Mouse (Mus musculus): ENCODE data around the gene Speer4d.
"Not testable (repeated sequence)": the region's sequence is repeated elsewhere in the genome, so short reads cannot be mapped to it uniquely, and the experiment has no call there.

The Speer4d gene

DNA sequence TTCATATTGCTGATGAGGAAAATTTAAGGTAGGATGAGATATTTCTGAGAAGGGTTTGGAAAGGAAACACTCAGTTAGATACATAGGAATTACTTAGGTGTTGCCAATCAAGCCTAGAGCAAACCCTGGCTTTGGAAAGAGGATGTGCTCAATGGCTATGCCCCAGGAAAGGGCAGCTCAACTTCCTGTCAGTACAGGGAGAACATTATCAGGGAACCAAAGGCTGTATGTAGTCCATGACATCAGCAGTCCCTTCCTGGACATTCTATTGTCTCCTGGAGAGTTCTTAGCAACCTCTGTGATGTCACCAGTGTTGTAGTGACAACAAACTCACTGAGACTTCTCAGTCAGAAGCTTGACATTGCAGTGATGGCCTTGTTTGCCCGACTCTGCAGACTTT, at the start of gene Speer4d:
Gene Speer4d, plus strand, starts transcription at position 301 of the 400 bp plus-strand sequence.
- DNase-seq (ENCODE audit: low read depth) = not testable (repeated sequence)

DNA sequence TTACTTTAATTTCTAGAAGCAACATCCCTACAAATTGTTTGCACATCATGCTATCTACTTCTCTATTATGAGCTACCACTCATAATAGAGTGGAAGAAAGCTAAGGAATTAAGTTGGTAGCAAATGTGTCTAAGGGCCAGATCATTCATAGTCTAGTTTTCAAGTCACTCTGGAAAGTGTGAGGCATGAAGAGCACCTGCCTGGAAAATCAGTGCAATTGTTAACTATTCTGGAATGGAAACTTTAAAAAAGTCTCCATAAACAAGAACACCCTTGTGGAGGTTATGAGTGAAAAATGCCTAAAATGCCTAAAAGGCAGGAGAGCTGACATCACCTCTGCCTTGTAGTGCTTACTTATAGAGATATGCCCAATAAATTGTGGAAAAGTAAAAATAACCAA, 45.1 kb upstream of the Speer4d start:
- DNase-seq (ENCODE audit: low read depth) = not testable (repeated sequence)

- not testable (repeated sequence) for DNase-seq (ENCODE audit: low read depth)
Observed at GRCm38 (mm10) chr5:15577033-15577432, 41.8 kb upstream of the Speer4d start, which contains the start of gene Gm21083. Gene Gm21083, plus strand, starts transcription at chr5:15577333.

- not testable (repeated sequence) for DNase-seq (ENCODE audit: low read depth)
Observed at GRCm38 (mm10) chr5:15586351-15586750, 32.5 kb upstream of the Speer4d start.

GRCm38 (mm10) chr5:15588291-15588690, 30.6 kb upstream of the Speer4d start:
- not testable (repeated sequence) for DNase-seq (ENCODE audit: low read depth)

DNA sequence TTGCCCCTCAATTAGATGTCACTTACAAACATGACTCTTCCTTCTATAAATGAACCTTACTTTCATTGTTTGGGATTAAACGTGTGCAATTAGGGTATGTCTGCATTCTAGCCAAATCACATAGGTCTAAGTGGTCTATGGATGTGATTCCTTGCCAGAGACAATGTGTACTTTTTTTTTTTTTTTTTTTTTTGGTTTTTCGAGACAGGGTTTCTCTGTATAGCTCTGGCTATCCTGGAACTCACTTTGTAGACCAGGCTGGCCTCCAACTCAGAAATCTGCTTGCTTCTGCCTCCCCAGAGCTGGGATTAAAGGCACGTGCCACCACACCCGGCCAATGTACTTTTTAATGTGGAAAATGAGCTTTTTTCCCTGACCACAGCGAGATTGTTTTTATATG, 28.2 kb upstream of the Speer4d start:
- DNase-seq (ENCODE audit: low read depth) = not testable (repeated sequence)

DNA sequence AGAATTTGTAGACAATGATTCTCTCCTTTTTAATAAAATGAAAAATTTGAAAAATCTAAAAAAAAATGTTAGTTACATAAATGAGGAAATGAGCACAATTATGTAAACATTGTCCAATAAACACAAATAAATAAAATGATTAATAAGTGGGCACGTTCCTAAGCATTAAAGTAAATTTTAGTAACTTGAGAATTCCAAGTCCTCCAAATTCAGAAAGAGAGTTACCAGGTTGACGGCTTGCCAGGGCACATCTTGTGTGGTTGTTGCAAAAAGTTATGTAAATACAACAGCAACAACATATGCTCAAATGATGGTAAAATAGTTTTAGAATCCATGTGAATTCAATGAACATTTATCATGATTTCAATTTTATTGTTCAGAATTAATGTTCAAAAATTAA, 27.3 kb upstream of the Speer4d start:
- DNase-seq (ENCODE audit: low read depth) = not testable (repeated sequence)

DNA sequence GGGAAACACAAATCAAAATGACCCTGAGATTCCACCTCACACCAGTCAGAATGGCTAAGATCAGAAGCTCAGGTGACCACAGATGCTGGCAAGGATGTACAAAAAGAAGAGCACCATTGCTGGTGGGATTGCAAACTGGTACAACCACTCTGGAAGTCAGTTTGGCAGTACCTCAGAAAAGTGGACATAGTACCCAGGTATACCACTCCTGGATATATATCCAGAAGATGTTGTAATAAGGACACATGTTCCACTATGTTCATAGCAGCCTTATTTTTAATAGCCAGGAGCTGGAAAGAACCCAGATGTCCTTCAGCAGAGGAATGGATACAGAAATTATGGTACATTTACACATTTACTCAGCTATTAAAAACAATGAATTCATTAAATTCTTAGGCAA, 20.0 kb upstream of the Speer4d start:
- not testable (repeated sequence) for DNase-seq (ENCODE audit: low read depth)

GRCm38 (mm10) chr5:15600342-15600741, 18.5 kb upstream of the Speer4d start:
- not testable (repeated sequence) for DNase-seq (ENCODE audit: low read depth)

DNA sequence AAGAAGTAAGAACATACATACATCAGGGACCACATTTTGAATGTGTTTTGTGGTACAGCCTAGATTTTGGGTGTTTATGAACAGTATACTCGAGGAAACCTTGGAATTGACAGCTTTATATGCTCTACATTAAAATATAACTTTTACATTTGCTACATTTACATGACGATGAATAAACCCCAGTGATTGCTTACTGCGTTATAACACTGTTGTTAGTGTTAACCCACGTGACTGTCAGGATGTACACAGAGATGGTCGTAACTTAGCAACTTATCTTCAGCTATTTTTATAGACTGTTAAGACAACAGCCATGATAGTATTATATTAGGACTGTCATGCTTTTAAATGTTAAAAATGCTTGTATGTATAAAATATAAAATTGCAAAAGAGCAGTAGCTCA, 17.4 kb upstream of the Speer4d start:
- not testable (repeated sequence) for DNase-seq (ENCODE audit: low read depth)

- not testable (repeated sequence) for DNase-seq (ENCODE audit: low read depth)
Observed at GRCm38 (mm10) chr5:15601960-15602359, 16.9 kb upstream of the Speer4d start.

GRCm38 (mm10) chr5:15602424-15602947, 16.4 kb upstream of the Speer4d start:
- DNase-seq (ENCODE audit: low read depth) = not testable (repeated sequence)

DNA sequence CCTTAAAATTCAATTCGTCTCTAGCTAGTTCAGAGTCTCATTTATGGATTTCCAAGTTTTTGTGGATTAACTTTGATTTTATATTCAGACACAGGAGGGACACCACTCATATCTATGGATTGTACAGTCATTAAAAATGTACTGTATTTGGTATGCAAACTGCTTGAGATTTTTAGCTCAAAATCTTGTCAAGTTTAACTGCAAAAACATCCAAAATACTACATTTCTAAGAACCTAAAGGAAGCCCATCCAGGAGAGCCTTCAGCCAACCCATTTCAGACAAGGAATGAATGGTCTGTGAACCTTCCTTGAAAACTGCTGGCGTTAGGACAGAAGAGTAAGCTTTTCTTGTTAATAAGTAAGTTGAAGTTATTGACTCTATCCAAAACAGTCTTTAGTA, 15.9 kb upstream of the Speer4d start:
- not testable (repeated sequence) for DNase-seq (ENCODE audit: low read depth)

DNA sequence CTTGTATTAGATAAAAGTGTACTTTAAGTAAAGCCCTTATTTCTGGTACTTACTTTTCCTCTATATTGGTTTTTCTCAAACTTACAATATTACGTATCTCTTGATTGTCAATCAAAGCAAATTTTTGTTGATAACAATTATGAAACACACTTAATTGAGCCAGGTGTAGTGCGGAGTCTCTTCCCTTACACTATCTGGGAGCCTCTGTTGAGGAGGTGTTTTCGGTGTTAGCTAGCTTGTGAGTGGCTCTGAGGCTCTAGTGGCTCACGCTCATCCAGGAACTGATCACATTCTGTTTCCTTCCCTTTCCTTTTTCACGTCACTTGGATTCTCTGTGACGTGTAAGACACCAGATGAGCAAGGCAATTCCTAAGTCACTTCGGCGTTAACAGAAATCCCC, 15.3 kb upstream of the Speer4d start:
- DNase-seq (ENCODE audit: low read depth) = not testable (repeated sequence)

DNA sequence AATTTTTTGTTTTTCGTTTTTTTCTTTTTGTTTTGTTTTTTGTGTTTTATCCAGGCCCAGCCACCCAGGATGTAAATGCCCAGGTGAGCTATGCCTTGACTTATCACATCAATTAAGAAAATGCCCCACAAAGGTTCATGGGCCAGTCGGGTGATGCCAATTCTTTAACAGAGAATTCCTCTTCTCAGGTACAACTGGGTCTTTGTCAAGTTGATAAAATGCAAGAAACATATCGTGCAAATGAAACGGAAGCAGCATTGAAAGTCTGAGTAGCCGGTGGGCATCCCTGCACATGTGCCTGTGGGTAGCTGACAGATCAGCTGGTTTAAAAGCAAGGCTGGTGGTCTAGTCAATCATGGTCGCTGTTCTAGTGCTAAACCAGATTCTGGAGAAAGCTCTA, 12.2 kb upstream of the Speer4d start:
- not testable (repeated sequence) for DNase-seq (ENCODE audit: low read depth)

GRCm38 (mm10) chr5:15610695-15611094, 8.2 kb upstream of the Speer4d start:
- DNase-seq (ENCODE audit: low read depth) = not testable (repeated sequence)

DNA sequence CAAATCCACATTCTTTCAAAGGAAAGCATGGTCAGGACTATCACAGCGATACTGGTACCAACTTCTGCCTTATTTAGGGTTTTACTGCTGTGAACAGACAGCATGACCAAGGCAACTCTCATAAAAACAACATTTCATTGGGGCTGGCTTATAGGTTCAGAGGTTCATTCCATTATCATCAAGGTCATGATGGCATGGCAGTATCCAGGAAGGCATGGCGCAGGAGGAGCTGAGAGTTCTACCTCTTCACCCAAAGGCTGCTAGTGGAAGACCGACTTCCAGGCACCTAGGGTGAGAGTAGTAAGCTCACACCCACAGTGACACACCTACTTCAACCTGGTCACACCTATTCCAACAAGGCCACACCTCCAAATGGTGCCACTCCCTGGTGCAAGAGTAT, 2.7 kb upstream of the Speer4d start:
- DNase-seq (ENCODE audit: low read depth) = not testable (repeated sequence)

GRCm38 (mm10) chr5:15628136-15628535, 9.3 kb downstream of the Speer4d start:
- not testable (repeated sequence) for DNase-seq (ENCODE audit: low read depth)

DNA sequence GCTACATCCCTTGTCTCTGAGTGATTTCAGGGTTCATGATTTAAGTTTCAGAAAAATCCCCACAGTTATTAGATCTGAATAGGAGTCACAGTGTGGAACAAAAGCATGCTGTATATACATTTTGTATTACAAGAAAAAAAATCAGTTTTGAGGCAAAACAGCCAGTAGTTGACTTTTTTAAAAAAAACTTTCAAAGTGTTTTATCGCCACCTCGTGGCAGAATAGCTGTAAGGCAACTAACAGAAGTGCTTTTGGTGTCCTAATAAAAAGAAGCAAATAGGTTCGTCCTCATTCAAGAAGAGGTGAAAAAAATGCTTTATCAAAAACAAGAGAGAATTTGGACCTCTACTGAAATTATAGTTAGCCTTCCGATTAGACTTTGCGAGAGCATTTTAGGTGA, 11.2 kb downstream of the Speer4d start:
- not testable (repeated sequence) for DNase-seq (ENCODE audit: low read depth)

- not testable (repeated sequence) for DNase-seq (ENCODE audit: low read depth)
Observed at GRCm38 (mm10) chr5:15637637-15638036, 18.8 kb downstream of the Speer4d start.

- not testable (repeated sequence) for DNase-seq (ENCODE audit: low read depth)
Observed at GRCm38 (mm10) chr5:15645707-15646106, 26.8 kb downstream of the Speer4d start.

- DNase-seq (ENCODE audit: low read depth) = not testable (repeated sequence)
Observed at GRCm38 (mm10) chr5:15652334-15652733, 33.5 kb downstream of the Speer4d start.

DNA sequence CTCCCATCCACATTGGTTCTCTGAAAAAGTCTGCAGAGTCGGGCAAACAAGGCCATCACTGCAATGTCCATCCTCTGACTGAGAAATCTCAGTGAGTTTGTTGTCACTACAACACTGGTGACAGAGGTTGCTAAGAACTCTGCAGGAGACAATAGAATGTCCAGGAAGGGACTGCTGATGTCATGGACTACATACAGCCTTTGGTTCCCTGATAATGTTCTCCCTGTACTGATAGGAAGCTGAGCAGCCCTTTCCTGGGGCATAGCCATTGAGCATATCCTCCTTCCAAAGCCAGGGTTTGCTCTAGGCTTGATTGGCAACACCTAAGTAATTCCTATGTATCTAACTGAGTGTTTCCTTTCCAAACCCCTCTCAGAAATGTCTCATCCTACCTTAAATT, 38.1 kb downstream of the Speer4d start, which contains the start of gene 4930572O03Rik:
Gene 4930572O03Rik, minus strand, starts transcription at position 101 of the 400 bp plus-strand sequence.
- DNase-seq (ENCODE audit: low read depth) = not testable (repeated sequence)

GRCm38 (mm10) chr5:15663847-15664246, 45.0 kb downstream of the Speer4d start:
- DNase-seq (ENCODE audit: low read depth) = not testable (repeated sequence)
